Mouse (Mus musculus) layer of hippocampus, postnatal 25 days (tissue): ENCODE results near the gene Mamld1. TPM values are rescaled to one million over a fixed set of nuclear protein-coding genes. Genes with fewer than 3 reads are reported as not detected.
A peak's percentile ranks its signal among the peaks of the same experiment; 100 is the strongest.
"Not testable (repeated sequence)": the region's sequence is repeated elsewhere in the genome, so short reads cannot be mapped to it uniquely, and the experiment has no call there.

ENCODE experiments used
- DNase-seq, 2 experiments: peaks; one replicate each; pipeline ENCODE4 v3.0.0; 2022; ENCODE audit warnings: mixed read lengths in 2 of 2, low spot score in 1 of 2; ENCODE audit errors: extremely low spot score in 1 of 2
- total RNA-seq, 2 experiments: library from RNA; stranded (reverse); gene quantifications; 2 replicates each; pipeline ENCODE4 v1.2.3; 2021

Gene Mamld1
- total RNA-seq = 10 to 100 TPM; 24.5 to 26.4 TPM

- DNase-seq = peak; percentile 51 to 61
Observed at GRCm38 (mm10) chrX:71049864-71050576, at the start of gene Mamld1. Gene Mamld1, plus strand, starts transcription at chrX:71050256.

DNA sequence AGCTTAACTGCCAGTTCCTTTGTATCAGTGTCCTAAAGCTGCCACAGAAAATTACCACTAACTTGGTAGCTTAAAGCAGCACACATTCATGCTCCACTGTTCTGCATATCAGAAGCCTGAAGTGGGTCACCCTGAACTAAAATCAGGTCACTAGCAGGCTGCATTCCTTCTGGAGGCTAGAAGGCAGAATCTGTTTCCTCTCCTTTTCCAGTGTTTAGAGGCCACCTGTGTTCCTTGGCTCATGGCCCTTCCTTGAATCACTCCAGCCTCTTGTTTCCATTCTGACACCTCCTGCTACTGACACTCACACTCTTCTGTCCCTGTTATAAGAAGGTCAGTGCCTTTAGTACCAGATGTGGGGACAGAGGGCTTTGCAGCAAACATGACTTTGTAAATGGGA lies 25.3 kb upstream of the Mamld1 start:
- DNase-seq = no peak

- DNase-seq = no peak
Observed at GRCm38 (mm10) chrX:71028007-71028406, 22.0 kb upstream of the Mamld1 start.

GRCm38 (mm10) chrX:71028976-71029375 lies 21.1 kb upstream of the Mamld1 start:
- not testable (repeated sequence) for DNase-seq

DNA sequence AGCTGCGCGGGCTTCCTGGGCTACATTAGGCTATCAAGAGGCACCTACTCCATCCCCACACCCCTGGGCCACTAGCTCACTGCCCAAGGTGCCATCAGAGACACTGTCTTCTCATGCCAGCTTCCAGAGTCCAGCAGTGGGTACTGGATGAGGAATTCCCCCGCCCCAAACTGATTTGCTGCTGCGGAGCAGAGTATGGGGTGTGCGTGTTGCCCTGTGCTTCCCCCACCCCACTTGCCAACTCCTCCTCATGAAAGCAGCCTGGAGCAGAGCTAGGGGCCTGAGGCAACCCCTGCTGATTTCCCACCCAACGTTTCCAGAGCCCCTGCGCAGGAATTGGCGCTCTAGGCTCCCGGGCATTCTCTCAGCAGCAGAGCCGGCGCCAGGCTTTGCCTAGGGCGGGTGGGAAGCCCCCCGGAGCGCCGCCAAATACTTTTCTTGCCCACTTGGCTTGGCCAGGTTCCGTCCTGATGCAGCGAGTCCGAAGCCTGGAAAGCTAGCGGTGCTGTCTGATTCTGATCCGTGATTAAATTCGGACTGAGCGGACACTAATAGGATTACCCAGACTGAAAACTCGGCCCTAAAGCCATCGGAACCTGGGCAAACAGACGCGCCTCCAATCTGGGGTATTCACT lies 738 bp downstream of the Mamld1 start:
- DNase-seq = peak; percentile 11 to 17

GRCm38 (mm10) chrX:71051361-71052114 lies 1.5 kb downstream of the Mamld1 start:
- DNase-seq = peak; percentile 8 to 21

GRCm38 (mm10) chrX:71052115-71052478 lies 2.0 kb downstream of the Mamld1 start:
- peak; percentile 62 to 85 for DNase-seq

DNA sequence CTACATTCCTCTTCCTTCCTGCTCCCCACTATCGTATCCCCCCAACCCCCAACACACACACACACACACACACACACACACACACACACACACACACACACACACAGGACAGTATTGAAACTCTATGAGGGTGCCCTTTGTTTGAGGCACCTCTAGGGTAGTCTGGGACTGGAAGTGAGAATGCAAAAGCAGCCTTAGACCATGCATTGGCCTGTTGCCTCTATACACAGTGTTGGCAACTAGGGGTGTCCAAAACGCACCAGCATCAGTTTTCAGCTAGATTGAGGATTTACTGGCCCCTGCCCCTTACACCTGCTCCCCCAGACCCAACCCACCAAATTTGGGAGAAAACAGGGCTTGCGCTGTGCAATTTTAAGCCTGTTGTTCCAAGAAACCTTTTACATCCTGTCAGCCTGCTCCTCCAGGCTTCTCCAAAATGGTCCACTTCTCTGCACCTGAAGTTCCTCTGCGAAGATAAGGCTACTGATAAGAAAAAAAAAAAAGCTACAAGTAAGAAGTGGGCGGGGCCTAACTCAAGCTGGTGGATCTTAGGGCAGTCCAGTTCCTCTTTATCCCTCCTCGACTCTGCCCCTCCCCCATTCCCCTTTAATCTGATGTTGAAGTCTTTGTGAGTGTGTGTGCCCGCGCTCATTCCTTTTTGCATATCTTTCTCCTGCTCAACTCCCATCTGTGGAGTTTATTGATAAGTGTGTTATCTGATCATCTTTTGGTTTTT lies 2.6 kb downstream of the Mamld1 start:
- DNase-seq = no peak

DNA sequence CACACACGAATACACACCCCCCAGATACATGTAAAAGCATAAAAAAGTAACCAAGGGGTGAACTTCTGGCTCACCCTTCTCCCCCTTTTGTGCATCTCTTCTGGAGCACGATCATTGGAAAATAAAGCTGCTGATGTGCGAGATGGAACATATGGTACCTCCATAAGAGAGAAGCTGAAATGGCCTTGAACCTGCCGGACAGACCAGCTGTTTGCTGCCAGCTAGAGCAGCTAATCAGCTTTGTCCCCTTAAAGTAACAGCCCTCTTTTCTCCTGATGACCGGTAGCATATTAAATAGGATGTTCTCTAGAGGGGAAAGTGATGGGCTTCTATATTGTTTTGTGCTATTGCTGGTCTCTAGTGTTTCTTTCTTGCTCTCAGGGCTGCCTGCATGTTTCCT lies 3.2 kb downstream of the Mamld1 start:
- DNase-seq = no peak

DNA sequence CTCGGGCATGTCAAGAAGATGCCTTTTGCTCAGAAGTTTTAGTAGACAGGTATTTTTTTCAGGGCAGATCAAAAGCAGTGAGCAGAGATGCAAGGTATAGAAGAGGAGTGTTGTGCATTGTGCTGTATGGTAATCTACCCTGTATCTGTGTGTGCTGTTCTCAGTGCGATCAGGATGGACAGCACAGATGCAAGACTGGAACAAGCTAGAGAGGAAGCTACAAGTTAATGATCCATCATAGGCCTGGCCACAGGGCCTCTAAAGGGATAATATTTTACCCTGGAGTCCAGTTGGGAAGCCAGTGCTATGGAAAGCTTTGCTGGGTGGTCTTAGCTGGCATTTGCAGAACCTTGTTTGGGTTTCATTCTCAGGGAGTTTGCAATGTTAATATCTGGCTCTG lies 6.9 kb downstream of the Mamld1 start:
- DNase-seq = no peak

DNA sequence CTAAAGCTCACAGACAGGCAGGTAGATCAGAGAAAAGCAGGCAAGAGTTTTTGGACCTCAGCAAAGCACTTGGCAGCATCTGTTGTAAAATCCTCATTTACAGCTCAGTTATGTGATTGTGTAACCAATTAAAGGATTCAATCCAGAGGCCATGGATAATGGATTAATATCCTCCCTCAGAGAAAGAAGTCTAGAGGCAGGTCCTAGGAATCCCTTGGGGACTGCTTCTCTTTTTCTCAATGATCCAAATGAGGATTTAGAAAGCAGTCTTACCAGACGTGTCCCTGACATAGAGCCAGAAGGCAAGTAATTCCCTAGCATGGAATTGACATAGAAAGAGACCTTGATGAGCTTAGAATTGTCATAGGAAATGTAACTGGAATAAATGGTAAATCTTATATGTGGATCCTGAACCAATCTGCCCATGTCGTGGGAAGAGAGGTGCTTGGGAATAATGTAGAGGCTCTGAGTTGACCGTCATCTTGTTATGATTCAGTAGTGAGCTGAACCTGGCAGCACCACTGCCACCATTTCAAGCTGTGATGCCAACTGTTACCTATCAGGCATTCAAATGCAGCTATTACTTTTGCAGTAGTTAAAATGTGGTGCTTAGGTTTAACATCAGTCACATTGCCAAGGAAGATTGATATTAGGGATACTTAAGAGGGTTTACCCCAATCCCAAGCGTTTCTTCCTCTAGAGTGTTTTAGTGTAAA lies 35.2 kb downstream of the Mamld1 start:
- DNase-seq = no peak

GRCm38 (mm10) chrX:71087370-71088079 lies 37.5 kb downstream of the Mamld1 start:
- no peak for DNase-seq

DNA sequence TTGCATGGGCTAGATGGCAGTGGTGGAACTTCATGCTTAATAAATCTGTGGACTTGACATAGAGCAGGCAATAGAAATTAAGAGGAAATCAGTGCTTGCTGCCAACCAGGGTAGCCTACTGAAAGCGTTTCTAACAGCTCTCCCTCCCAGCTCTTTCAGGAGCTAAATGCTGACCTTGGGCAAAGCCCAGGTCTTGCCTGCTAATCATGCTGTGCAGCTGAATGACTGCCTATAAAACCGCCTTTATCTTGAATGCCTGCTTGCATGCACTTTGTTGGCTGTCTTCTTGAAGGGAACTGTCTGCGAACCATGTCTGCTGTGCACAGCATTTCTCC lies 38.0 kb downstream of the Mamld1 start:
- no peak for DNase-seq

DNA sequence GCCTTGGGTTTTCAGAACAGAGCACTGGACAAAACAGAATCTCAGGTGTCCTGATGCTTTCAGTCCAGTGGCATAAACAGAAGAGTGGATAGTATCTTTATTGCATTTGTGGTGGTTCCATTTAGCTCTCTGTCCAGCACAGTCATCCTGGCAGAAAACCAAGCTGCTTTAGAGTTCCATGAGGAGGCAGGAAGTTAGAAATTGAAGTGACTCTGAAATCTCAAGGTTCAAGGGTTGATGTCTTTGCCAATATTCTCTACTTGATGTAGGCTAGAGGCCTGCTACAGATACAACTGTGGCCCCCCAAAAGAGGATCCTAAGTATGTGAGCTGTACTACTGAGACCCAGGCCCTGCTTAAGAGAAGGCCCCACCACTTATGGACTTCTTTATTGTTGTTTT lies 55.8 kb downstream of the Mamld1 start:
- no peak for DNase-seq

- peak in 1 of 2 experiments; percentile 5 for DNase-seq
Observed at GRCm38 (mm10) chrX:71106392-71106791, 56.3 kb downstream of the Mamld1 start.

- no peak for DNase-seq
Observed at GRCm38 (mm10) chrX:71108056-71108735, 58.1 kb downstream of the Mamld1 start.

DNA sequence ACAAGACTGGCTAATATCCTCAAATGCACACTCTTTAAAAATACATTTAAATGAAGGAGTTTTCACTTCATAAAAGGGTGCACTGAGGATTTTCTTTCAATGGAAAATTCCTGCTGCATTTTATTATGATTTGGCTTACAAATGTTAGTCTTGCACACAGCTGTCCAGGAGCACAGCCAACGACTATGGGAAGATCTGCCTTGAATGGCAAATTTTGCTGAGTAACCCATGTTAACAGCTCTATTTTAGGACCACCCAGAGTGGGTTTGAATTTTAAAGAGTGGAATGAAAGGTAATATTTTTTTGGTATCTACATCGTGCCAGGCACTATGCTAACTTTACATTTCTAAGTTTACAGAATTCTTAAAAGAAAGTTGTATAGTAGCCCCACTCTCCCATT lies 60.3 kb downstream of the Mamld1 start:
- DNase-seq = no peak

DNA sequence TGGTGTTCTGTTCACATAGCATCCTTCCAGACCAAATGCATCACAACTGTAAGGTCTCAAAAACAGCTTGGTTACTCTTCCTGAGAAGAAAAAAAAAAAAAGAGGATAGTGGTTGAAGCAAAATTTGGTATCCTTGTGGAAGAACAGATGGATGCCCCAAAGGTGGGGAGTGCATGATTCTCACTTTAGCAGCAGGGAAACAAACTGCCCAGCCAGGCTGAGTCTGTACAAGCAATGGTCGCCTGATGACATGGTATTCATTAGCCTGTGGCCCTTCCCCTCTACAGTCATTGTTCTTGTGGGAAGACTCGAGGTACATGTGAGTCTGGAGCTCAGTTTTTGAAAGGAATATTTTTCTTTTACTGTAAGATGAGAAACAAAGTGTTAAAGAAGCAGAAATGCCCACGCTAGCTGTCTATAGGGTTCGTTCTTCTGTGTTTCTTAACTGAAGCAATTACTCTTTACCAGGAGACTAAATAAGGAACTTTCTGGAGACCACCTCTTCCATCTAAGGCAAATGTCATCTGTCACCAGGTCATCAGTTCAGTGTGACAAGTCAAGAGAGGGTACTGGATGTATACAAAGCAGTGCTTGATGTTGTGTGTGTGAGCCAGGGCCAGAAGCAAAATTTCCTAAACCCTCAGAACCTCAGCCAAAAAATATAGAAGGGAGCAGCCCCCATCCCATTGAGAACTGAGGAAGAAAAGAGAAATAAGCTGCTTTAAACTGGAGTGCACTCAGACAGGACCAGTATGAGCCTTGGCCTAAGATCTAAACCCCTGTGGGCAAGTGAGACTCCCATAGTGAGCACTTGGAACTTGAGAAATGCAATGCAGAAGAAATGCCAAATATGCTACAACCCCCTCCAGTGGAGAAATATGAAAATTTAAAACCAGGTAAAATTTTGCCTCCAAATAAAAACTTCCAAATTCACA lies 72.6 kb downstream of the Mamld1 start:
- DNase-seq = no peak
